Mouse (Mus musculus) intestine, embryonic 14.5 days (tissue): ENCODE measurements around the gene Apba1. TPM values are rescaled to one million over a fixed set of nuclear protein-coding genes. Genes with fewer than 3 reads are reported as not detected.
A peak's percentile ranks its signal among the peaks of the same experiment; 100 is the strongest.

ENCODE experiments used
- ATAC-seq: fragments of 200-750 bp; cut with Nextera tagmentation; replicated peaks from 2 replicates; pipeline ENCODE4 v1.8.0; 2017; ENCODE audit warnings: low read depth, moderate number of reproducible peaks, moderate TSS enrichment, moderate library complexity; ENCODE audit not compliant: low FRiP score, low TSS enrichment
- DNase-seq: peaks from one replicate; pipeline ENCODE4 v3.0.0-alpha.2; 2018; ENCODE audit warnings: low spot score
- H3K27ac ChIP-seq: fragments of 300-500 bp; sonication (generic); 2 replicates; pipeline ENCODE4 v1.5.1; 2014; ENCODE audit warnings: low read depth, mild to moderate bottlenecking, control low read depth
- H3K27me3 ChIP-seq: fragments of 300-500 bp; sonication (generic); replicated peaks from 2 replicates; pipeline ENCODE4 v1.6.1; 2014; ENCODE audit warnings: low read length, control low read depth; ENCODE audit not compliant: control insufficient read depth, insufficient read depth
- H3K36me3 ChIP-seq: fragments of 300-500 bp; sonication (generic); 2 replicates; pipeline ENCODE4 v1.6.1; 2014; ENCODE audit warnings: low read length, control low read depth; ENCODE audit not compliant: control insufficient read depth, insufficient read depth
- H3K4me1 ChIP-seq: fragments of 300-500 bp; sonication (generic); replicated peaks from 2 replicates; pipeline ENCODE4 v1.6.1; 2014; ENCODE audit warnings: low read length, control low read depth, mixed read lengths; ENCODE audit not compliant: control insufficient read depth, insufficient read depth
- H3K4me2 ChIP-seq: fragments of 300-500 bp; sonication (generic); 2 replicates; pipeline ENCODE4 v1.6.1; 2014; ENCODE audit warnings: low read length
- H3K4me3 ChIP-seq: fragments of 300-500 bp; sonication (generic); 2 replicates; pipeline ENCODE4 v1.5.1; 2014; ENCODE audit warnings: low read depth, low read length, control low read depth, mixed read lengths
- H3K9ac ChIP-seq: fragments of 300-500 bp; sonication (generic); 2 replicates; pipeline ENCODE4 v1.6.1; 2014; ENCODE audit warnings: mild to moderate bottlenecking, low read length
- H3K9me3 ChIP-seq: fragments of 300-500 bp; sonication (generic); 2 replicates; pipeline ENCODE4 v1.6.1; 2016; ENCODE audit warnings: low read length, control low read depth; ENCODE audit not compliant: control insufficient read depth
- WGBS: fragments of 180-500 bp; shearing (Covaris S2); extraction: QIAGEN DNeasy Blood & Tissue Kit; methylation state at CpG from one replicate; pipeline ENCODE4 v1.1.7; 2014; 5-methylcytosine and 5-hydroxymethylcytosine counted together
- polyA plus RNA-seq: library from polyadenylated mRNA; unstranded; fragments of >200 nt; fragmentation: Nextera tagmentation; extraction: Ambion mirVana; gene quantifications from 2 replicates; pipeline ENCODE4 v1.2.1, GENCODE M21; 2014

The Apba1 gene
- polyA plus RNA-seq, 1 experiment from 2014 or later, result 0.77 TPM

DNA sequence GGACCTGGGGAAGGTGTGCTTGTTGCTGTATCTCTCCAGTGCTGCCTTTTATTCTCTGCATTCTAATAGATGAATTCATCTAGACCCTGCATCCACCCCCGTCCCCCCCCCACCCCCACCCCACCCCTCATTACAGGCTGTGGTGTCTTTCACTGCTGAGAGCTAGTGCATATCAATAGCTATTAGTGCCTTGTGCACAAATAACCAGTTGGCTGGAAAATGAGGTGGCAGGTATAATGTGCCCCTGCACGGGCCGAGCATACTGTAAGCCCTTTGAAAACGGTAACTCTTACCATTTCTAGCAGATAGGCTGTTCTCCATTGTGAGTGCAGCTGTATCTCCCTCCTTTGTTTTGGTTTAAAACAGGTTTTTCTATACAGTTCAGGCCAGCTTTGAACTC, 146.2 kb downstream of the Apba1 start:
- WGBS, result 88% methylated on average over 4 of the region's 4 CpGs

DNA sequence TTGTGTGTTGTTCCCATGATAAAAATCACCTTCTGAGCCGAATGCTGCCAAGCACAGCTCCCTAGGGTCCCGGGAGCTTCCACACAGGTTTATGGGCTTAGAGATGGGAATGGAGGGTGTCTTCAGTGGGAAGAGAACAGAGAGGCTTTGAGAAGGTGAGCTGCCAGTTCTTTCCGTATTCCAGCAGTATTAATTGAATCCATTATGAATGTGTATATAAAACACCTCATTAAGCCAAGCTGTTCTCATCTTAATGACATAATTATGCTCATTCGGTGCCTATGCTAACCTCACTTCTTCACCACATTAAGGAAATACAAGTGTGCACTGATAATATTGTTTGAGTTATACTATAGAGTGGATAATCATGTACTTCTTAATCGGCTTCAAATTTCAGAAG, 147.1 kb downstream of the Apba1 start:
- Histone ChIP-seq H3K4me1 (no peaks in the 10 kb centered on the region), H3K4me3 (no peak overlapping the region), H3K27ac (no peak overlapping the region), H3K9ac (no peak overlapping the region), H3K4me2 (no peak overlapping the region), H3K36me3 (no peaks in the 10 kb centered on the region), H3K27me3 (no peaks in the 10 kb centered on the region), H3K9me3 (no peaks in the 10 kb centered on the region)
- ATAC-seq (no peak), DNase-seq (no peak)
- 79% methylated on average over 5 of the region's 5 CpGs for WGBS

More for the DNA sequence above, 146.2 kb downstream of the Apba1 start:
- ATAC-seq, result no peak
- H3K4me2 ChIP-seq, result no peak overlapping the region
- no peaks in the 10 kb centered on the region for H3K9me3 ChIP-seq
- H3K9ac ChIP-seq, result no peak overlapping the region
- no peaks in the 10 kb centered on the region for H3K4me1 ChIP-seq
- no peak for DNase-seq
- H3K4me3 ChIP-seq, result no peak overlapping the region
- no peaks in the 10 kb centered on the region for H3K27me3 ChIP-seq
- H3K27ac ChIP-seq, result no peak overlapping the region
- no peaks in the 10 kb centered on the region for H3K36me3 ChIP-seq

DNA sequence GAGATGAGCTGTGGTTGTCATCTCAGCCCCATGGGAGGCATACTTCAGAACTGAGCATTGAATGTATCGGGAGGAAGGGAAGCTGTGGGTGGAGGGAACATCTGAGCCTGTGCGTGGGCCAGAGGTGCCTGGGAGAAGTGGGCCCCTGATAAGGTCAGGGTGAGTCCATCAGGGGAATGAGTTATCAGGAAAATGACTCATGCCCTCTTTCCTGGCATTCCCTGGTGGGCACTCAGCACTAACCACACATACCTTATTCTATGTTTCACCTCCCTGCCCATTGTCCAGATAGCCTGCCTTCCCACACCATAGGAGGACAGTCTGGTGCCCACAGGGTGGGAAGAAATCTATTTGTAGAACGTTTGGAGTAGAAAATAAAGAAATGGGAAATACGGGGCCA, 151.7 kb downstream of the Apba1 start:
- H3K27ac ChIP-seq, result no peak overlapping the region
- ATAC-seq (no peak), DNase-seq (no peak)
- no peak overlapping the region for H3K9ac ChIP-seq
- no peaks in the 10 kb centered on the region for H3K36me3 ChIP-seq
- H3K27me3 ChIP-seq, result no peaks in the 10 kb centered on the region
- H3K4me1 ChIP-seq, result no peaks in the 10 kb centered on the region
- no peaks in the 10 kb centered on the region for H3K9me3 ChIP-seq
- H3K4me2 ChIP-seq, result no peak overlapping the region
- no peak overlapping the region for H3K4me3 ChIP-seq
- 70% methylated on average over 4 of the region's 4 CpGs for WGBS

DNA sequence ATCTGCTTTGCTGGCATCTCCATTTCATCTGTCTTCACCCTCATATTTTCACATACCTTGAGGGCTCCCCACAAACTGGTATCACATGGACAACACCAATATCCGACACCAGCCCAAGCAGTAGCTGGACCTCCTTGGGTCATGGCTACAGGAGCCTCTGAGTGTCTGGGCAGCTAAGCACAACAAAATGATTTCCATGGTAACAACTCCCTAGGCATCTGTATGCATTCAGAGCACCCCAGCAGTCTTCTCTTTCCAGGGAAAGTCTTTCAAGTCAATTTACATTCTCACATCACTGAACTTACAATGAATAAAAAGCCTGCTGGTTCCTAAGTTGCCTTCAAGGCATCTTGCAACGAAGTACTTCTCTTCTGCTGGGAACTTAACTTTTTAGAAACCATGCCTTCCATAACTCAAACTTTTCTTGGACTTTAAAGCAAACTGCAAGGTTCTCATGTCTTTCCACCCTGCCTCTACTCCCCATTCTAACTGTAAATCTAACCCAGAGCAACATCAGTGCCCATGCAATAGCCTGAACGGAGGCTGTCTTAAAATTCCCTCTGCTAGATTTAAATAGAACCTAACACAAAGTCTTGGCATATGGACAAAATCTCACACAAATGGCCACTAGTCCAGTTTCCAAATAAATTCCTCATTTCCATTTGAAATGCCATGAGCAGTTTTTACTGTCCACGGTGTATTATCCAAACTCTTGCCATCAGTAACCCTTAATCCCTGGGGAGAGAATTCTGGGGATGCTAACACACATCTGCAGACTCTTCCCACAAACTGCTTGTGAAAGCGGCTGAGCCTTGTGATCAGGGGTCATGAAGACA, 160.9 kb downstream of the Apba1 start:
- H3K27ac ChIP-seq, result no peak overlapping the region
- WGBS, result 72% methylated on average over 5 of the region's 5 CpGs
- no peak for DNase-seq

DNA sequence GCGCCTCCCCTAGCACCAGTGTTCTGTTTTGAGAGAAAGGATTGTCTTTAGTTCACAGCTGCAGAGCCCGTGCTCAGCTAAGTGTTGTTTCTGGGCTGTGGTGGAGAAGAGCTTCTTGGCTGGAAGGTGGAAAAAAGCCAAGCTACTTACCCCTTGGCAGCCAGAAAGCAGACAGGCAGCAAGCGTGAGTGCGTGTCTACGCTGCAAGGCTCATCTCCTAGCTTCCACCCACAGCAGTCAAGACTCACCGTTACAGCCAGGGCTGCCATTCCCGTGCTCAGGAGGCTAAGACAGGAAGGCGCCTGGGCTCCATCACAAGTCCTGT, 161.5 kb downstream of the Apba1 start:
- no peaks in the 10 kb centered on the region for H3K36me3 ChIP-seq
- no peak overlapping the region for H3K9ac ChIP-seq
- DNase-seq, result no peak
- no peaks in the 10 kb centered on the region for H3K9me3 ChIP-seq
- H3K4me2 ChIP-seq, result no peak overlapping the region
- 69% methylated on average over 8 of the region's 8 CpGs for WGBS
- 0 out of 2 replicates have a peak, but pooled peaks cover 2% of the 10 kb centered on the region for H3K4me1 ChIP-seq
- no peak overlapping the region for H3K27ac ChIP-seq
- H3K4me3 ChIP-seq, result no peak overlapping the region
- no peaks in the 10 kb centered on the region for H3K27me3 ChIP-seq
- no peak for ATAC-seq

More for the DNA sequence above, 160.9 kb downstream of the Apba1 start:
- no peaks in the 10 kb centered on the region for H3K9me3 ChIP-seq
- H3K4me1 ChIP-seq, result 0 out of 2 replicates have a peak, but pooled peaks cover 2% of the 10 kb centered on the region
- H3K9ac ChIP-seq, result no peak overlapping the region
- H3K4me3 ChIP-seq, result no peak overlapping the region
- H3K4me2 ChIP-seq, result no peak overlapping the region
- no peaks in the 10 kb centered on the region for H3K36me3 ChIP-seq
- ATAC-seq, result no peak
- no peaks in the 10 kb centered on the region for H3K27me3 ChIP-seq

DNA sequence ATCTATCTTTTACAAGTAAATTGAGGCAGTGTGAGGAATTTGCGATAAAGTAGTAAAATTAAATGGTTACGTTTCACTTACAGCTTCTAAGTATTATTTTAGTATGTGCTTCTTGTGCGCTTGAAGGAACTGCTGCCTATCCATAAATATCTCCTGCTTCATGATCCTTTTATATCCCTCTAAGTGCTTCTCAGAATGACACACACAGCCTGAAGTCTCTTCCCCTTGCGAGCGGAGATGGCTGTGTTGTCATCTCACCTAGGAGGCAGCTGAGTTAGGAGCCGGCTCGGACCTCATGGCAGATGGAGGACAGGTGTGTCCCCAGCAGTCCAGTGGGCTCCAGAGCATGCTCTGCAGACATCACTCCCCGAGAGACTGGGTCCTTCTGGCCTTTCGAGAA, 163.9 kb downstream of the Apba1 start:
- Histone ChIP-seq H3K27me3 (no peaks in the 10 kb centered on the region), H3K27ac (no peak overlapping the region), H3K9ac (no peak overlapping the region), H3K9me3 (no peaks in the 10 kb centered on the region), H3K4me3 (no peak overlapping the region), H3K4me1 (0 out of 2 replicates have a peak, but pooled peaks cover 2% of the 10 kb centered on the region), H3K4me2 (no peak overlapping the region), H3K36me3 (no peaks in the 10 kb centered on the region)
- WGBS, result 91% methylated on average over 9 of the region's 9 CpGs
- DNase-seq (no peak), ATAC-seq (no peak)

DNA sequence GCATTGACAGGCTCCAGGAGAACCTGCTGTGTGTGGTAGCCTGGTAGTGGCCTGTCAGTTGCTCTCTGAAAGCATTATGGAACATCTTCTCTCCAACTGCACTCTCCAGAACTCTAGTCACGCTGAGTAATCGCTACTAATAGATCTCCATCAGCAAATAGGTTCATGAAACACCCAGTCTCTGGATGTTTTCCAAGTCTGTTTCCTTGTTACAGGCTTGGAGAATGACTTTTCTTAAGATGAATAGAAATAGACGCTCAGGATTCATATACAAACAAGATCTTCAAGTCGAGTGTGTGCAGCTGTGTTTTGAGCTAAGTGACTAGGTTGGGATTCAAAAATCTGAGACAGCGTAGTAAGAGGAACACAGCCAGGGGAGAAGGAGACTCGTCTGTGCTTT, 165.4 kb downstream of the Apba1 start:
- Histone ChIP-seq H3K9ac (no peak overlapping the region), H3K4me2 (no peak overlapping the region), H3K4me1 (0 out of 2 replicates have a peak, but pooled peaks cover 2% of the 10 kb centered on the region), H3K4me3 (no peak overlapping the region), H3K36me3 (no peaks in the 10 kb centered on the region), H3K27ac (no peak overlapping the region), H3K9me3 (no peaks in the 10 kb centered on the region), H3K27me3 (no peaks in the 10 kb centered on the region)
- ATAC-seq (no peak), DNase-seq (peak; percentile 58)
- 50% methylated on average over 6 of the region's 6 CpGs for WGBS

DNA sequence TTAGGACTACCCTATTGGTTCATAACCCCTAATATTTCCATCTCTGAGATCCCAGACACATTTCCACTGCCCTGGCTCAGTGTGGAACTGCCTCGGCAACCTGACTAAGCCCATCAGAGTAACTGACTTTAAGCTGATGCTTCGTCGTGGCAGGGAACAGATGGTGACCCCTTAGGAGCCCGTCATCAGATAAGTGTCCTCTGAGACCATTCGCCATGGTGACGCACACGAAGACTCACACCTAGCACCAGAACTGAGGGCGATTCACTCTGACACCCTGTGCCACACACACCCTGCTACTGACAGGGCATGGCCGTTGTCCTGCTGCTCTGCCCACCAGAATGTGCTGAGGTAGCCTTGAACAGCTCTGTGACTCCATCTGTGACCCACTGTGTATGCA, 166.1 kb downstream of the Apba1 start:
- 88% methylated on average over 9 of the region's 9 CpGs for WGBS
- H3K9me3 ChIP-seq, result no peaks in the 10 kb centered on the region
- no peak for ATAC-seq
- no peak overlapping the region for H3K4me2 ChIP-seq
- no peak overlapping the region for H3K27ac ChIP-seq
- no peak overlapping the region for H3K4me3 ChIP-seq
- H3K9ac ChIP-seq, result no peak overlapping the region
- H3K27me3 ChIP-seq, result no peaks in the 10 kb centered on the region
- H3K36me3 ChIP-seq, result no peaks in the 10 kb centered on the region
- H3K4me1 ChIP-seq, result 0 out of 2 replicates have a peak, but pooled peaks cover 2% of the 10 kb centered on the region
- no peak for DNase-seq

DNA sequence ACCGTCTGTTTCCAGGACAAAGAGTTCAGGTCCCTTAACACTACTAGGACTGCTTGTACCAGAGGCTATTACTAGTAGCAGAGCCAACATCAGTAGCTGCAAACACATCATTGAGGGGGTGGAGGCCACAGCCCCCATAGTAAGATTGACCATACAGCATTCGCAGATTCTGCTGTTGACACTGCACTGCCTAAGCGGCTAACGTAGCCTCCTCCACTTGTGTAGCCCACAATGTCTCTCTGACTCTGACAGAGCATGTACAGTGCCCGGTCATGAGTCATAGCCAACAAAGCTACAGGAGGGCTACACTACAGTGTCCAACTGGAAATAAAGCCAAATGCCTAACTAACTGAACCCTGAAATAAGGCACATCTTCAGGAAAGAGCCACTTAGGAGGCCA, 166.9 kb downstream of the Apba1 start:
- Histone ChIP-seq H3K9me3 (no peaks in the 10 kb centered on the region), H3K4me2 (no peak overlapping the region), H3K27ac (no peak overlapping the region), H3K27me3 (no peaks in the 10 kb centered on the region), H3K36me3 (no peaks in the 10 kb centered on the region), H3K9ac (no peak overlapping the region), H3K4me1 (0 out of 2 replicates have a peak, but pooled peaks cover 2% of the 10 kb centered on the region), H3K4me3 (no peak overlapping the region)
- no peak for ATAC-seq
- no peak for DNase-seq
- WGBS, result 94% methylated on average over 5 of the region's 5 CpGs
